ENCODE assay signal across 12 mouse cellular contexts in genomic region chr7:112852149-112852839, GRCm38 (mm10).
DNase-seq lines count a peak whose midpoint lies in the region; ATAC-seq and TF ChIP-seq lines count a peak whose summit lies in the region.
"Had no signal": no experiment of that assay in that cellular context is flagged by ENCODE, and none has a peak within 500 bp of the region (broad histone marks: within the 10 kb centered on the region; RNA-seq: fewer than 3 reads in every experiment).

No protein-coding gene starts in this region.

- H3K4me2 ChIP-seq in hindbrain, embryonic 11.5 days (replicated peaks; ENCODE audit: low read depth, low read length): no peak overlapping the region
- no peak overlapping the region for H3K4me2 ChIP-seq in kidney, postnatal 0 days (ENCODE audit: low read length)

- peaks cover 70% of the 10 kb centered on the region for H3K4me1 ChIP-seq in hindbrain, embryonic 10.5 days (replicated peaks)
- peaks cover 25% of the 10 kb centered on the region for H3K4me1 ChIP-seq in hindbrain, embryonic 11.5 days (replicated peaks; ENCODE audit: control insufficient read depth, insufficient read depth, low read length)
- H3K4me1 ChIP-seq in kidney, postnatal 0 days (replicated peaks; ENCODE audit: insufficient read depth, low read length): peaks cover 27% of the 10 kb centered on the region

- DNase-seq in hindbrain, embryonic 10.5 days (ENCODE audit: low spot score): no peak
- DNase-seq in hindbrain, embryonic 11.5 days (ENCODE audit: low spot score): no peak
- DNase-seq in urinary bladder, postnatal 14 days (ENCODE audit: low spot score): peak; percentile 39
- DNase-seq in urinary bladder, adult 2 months (ENCODE audit: low spot score): no peak
- DNase-seq in kidney, postnatal 0 days (ENCODE audit: low spot score): peak; percentile 77
- DNase-seq in cerebellum, adult 11-12 months: no peak
- DNase-seq in gastrocnemius, postnatal 36 days: no peak
- DNase-seq: cerebellum, postnatal 14 days; spleen, adult 18-20 months; thymus, adult 2 months had no signal

- no peaks in the 10 kb centered on the region for H3K9me3 ChIP-seq in hindbrain, embryonic 10.5 days
- no peaks in the 10 kb centered on the region for H3K9me3 ChIP-seq in hindbrain, embryonic 11.5 days (ENCODE audit: control insufficient read depth, low read length)
- no peaks in the 10 kb centered on the region for H3K9me3 ChIP-seq in kidney, postnatal 0 days (replicated peaks; ENCODE audit: low read length)

- no peak overlapping the region for H3K4me3 ChIP-seq in hindbrain, embryonic 10.5 days
- H3K4me3 ChIP-seq in hindbrain, embryonic 11.5 days (ENCODE audit: low read depth, low read length): no peak overlapping the region
- H3K4me3 ChIP-seq in kidney, postnatal 0 days (replicated peaks; ENCODE audit: low read depth, low read length): no peak overlapping the region

- no peak for TF ChIP-seq CTCF in kidney, postnatal 0 days (IDR thresholded peaks at IDR 0.05; ENCODE audit: low read depth)

- ATAC-seq in hindbrain, embryonic 11.5 days (ENCODE audit: low FRiP score): no peak
- peak; percentile 68; the same call in 1 of the 2 replicates for ATAC-seq in kidney, postnatal 0 days (replicated peaks; ENCODE audit: low FRiP score, low read depth)
- ATAC-seq in activated CD4-positive, CD25-positive, alpha-beta regulatory T cell, adult 4 months: no peak

- peaks cover 16% of the 10 kb centered on the region for H3K27me3 ChIP-seq in hindbrain, embryonic 10.5 days (ENCODE audit: insufficient read depth, poor library complexity, severe bottlenecking)
- H3K27me3 ChIP-seq in hindbrain, embryonic 11.5 days (ENCODE audit: control insufficient read depth, insufficient read depth, low read length): no peaks in the 10 kb centered on the region
- H3K27me3 ChIP-seq in kidney, postnatal 0 days (ENCODE audit: insufficient read depth, low read length): no peaks in the 10 kb centered on the region

- no peak overlapping the region for H3K9ac ChIP-seq in hindbrain, embryonic 11.5 days (ENCODE audit: low read depth, low read length)
- no peak overlapping the region for H3K9ac ChIP-seq in kidney, postnatal 0 days (ENCODE audit: low read depth, low read length)
- H3K9ac ChIP-seq: liver, embryonic 14.5 days had no signal

- intact Hi-C loops in gastrocnemius, postnatal 36 days (cut with DNase I): no loop called here

- peak overlapping the region; percentile 30 for H3K27ac ChIP-seq in hindbrain, embryonic 10.5 days
- H3K27ac ChIP-seq in hindbrain, embryonic 11.5 days (ENCODE audit: low read depth, low read length): no peak overlapping the region
- peak overlapping the region; percentile 47; the same call in 1 of the 2 replicates for H3K27ac ChIP-seq in kidney, postnatal 0 days
- H3K27ac ChIP-seq: liver, embryonic 14.5 days had no signal

- H3K36me3 ChIP-seq in hindbrain, embryonic 10.5 days: peaks cover 31% of the 10 kb centered on the region
- no peaks in the 10 kb centered on the region for H3K36me3 ChIP-seq in hindbrain, embryonic 11.5 days (ENCODE audit: control insufficient read depth, insufficient read depth, low read length)
- H3K36me3 ChIP-seq in kidney, postnatal 0 days (ENCODE audit: insufficient read depth, low read length): no peaks in the 10 kb centered on the region

- 67% methylated on average over 7 of the region's 7 CpGs for WGBS in hindbrain, embryonic 10.5 days
- WGBS in hindbrain, embryonic 11.5 days: 63% methylated on average over 7 of the region's 7 CpGs
- 31% methylated on average over 7 of the region's 7 CpGs for WGBS in kidney, postnatal 0 days

Comparison
In these comparisons a context has a peak if more than half of its experiments do, and no peak if none do; other contexts are left out.
1. DNase-seq: peak in urinary bladder, postnatal 14 days (single experiment) and kidney, postnatal 0 days (single experiment); none in hindbrain, embryonic 10.5 days (single experiment), hindbrain, embryonic 11.5 days (single experiment), urinary bladder, adult 2 months (single experiment), cerebellum, adult 11-12 months (single experiment) and gastrocnemius, postnatal 36 days (0 of 2).